Mouse (Mus musculus): Measurements from ENCODE around the gene Grin2b.
A peak's percentile ranks its signal among the peaks of the same experiment; 100 is the strongest.

The Grin2b gene

DNA sequence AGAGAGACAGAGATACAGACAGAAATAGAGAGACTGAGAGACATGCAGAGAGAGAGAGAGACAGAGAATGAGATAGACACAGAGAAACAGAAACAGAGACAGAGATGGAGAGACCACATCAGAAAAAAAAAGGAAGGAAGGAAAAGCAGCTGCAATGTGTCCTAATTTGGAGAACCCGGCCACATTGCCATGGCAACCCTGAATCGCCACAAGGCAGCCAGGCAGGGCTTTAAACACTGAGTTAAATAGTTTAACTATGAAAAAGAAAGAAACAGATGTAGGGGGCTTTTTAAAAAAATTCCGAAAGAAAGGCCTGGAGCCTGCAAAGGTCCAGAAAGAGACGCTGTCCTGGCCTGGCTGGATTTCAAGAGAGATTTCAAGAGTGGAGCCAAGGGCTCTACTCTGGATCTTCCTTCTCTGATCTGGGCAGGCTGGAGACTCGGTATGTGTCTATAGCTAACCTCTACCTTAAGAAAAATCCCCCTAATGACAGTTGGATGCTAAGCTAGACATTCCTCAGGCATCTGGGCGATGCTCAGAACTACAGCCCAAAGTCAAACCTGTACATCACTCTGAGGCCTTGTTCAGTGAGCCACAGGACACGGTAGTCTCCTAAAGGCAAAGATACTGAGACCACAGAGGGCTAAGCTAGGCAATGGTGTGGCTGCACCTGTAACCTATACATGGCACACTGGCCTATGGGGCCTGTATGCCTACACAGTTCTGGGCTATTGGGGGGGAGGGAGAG, 162.8 kb downstream of the Grin2b start:
- DNase-seq (ENCODE audit: low spot score): no peak

DNA sequence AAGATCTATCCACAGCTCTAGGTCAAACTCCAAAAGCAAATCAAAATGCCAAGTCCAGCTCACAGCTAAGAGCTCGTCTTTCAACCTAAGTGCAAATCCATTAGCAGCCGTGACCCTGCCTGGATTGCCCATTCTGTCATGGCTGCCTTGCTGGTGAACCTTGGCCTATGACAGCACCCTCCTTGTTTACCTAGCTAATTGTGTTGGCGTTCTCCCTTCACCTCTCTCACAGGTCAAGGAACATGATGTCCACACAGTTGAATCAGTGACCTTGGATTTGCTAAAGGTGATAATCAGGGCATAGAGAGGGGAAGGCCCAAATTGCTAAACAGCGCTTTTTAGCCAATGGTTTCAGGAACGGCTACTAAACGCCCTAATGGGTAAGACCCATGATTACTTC, 165.2 kb downstream of the Grin2b start:
- no peak for DNase-seq (ENCODE audit: low spot score)

DNA sequence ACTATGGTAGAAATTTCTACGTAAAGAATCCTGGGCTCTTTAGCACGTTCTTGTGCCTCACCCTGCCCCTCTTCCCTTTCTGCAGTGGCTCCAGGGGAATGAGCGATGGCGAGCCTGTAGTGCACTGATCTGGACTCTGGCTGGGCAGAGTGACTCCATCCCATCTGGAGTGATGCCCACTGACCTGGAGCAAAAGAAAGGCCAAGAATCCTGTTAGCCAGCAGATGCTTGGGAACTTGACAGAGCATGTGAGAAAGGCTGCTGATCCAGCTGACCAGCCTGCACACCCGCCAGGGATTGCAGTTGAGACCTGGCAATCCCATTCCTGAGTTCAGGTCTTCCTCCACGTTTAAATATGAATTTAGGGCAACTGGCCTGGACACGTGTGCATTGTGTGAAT, 178.6 kb downstream of the Grin2b start:
- DNase-seq (ENCODE audit: low spot score): no peak

DNA sequence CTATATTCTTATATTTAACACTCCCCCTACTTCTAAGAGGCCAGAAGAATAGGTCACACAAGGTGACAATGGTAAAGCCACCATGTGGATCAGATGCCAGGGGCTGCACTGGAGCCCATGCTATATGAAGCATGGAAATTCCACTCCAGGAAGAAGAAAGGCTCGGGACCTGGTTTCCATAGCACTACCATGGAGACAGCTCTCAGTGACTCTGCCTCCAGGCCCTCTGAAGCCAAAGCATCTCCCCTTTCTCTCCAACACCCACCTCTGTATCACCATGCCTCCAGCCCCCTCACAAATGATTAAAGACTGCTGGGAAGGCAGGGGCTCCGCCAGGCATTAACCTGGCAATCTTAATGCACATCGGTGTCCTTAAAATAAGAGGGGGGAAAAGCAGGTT, 179.4 kb downstream of the Grin2b start:
- no peak for DNase-seq (ENCODE audit: low spot score)

DNA sequence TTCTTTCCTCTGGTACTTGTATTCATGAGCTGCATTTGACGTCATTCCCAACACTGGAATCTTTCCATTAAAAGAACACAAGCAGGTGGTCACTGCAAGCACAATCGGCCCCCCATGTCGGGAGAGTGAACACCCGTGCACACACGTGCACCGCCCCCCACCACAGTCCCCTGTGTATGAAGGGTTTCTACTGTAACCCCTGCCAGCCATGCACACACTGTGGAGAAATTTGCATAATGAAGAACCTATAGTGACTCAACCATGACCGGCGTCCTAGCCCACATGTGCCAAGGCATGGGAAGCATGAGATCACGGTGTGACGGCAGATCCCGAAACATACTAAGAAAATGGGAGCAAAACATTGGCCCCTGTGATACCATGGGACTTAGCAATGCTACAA, 179.9 kb downstream of the Grin2b start:
- no peak for DNase-seq (ENCODE audit: low spot score)

DNA sequence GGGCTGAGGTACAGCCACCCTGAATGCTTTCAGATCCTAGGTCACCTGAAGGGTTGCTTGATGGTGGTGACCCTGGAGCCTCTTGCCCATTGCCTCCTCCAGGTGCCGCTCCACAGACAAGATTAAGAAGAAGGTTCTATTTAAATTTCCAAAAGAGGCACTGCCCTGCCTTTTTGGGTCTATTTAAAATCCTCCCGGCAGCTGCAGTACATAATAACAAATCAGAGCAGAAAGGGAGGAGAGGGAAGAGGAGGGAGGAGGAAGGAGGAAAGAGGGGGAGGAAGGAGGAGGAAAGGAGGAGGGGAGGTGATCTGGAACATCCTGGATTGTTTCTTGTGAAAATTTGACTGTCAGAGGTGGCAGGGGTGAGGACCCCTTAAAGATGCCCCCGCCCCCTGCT, 197.2 kb downstream of the Grin2b start:
- DNase-seq (ENCODE audit: low spot score): no peak

DNA sequence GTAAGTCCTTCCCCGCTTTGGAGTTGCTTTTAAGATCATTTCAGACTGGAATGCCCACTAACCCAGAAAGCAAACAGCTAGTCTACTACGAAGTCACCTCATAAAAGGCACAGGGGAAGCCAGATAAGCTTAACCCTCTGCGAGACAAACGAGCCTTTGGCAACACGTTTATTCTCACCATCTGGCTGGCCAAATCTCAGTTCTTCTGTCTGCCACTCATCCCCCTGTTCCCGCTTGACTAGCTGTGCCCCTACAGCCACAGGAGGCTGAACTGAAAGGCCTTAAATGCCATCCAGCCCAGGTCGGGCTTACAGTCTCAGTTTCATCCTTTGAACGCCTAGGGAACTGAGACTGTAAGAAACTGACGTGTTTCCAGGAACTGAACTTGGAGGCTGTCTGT, 200.8 kb downstream of the Grin2b start:
- no peak for DNase-seq (ENCODE audit: low spot score)

DNA sequence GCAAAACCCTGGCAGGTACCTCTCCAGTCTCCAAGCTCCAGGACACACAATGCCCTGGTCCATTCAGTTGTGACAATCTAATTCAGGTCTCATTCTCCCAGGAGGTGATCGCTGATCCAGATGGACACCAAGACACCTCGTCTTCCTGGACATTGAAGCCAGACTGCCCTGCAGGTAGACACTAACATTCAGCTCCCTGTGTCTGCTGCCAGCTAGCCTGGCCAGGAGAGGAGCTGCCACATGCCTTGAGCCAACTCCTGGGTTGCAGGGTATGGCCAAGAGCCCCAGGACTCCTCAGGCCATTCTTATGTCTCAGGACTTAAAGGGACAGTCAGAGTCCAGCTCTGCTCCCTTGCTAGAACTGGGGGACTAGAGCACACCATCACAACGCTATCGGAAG, 201.8 kb downstream of the Grin2b start:
- no peak for DNase-seq (ENCODE audit: low spot score)

DNA sequence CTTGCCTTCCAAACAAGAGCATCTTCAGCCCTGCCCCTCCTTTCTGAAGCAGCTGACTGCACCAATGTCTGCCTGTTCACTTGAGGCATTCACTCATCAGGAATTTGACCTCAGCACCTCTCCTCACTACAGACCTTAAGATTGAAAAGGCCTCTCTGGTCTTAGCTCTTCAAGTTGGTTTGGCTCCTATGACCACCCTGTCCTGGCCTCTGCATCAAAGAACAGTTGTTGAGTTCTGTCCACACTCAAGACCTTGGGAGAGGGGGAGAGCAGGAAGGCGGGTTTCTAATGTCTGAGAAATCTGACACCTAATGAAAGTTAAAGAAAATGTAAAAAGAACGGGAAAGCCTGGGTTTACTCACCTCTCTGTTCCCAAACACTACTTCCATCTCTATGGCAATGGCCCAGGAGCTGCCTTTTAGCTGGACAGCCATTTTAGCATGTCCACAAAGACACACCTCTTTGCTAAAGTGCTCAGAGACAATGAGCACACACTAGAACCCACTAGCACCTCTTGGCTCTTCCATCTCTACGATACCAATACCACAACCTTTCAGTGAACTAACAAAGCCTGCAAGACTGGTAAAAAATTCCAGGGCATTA, 202.5 kb downstream of the Grin2b start:
- no peak for DNase-seq (ENCODE audit: low spot score)

DNA sequence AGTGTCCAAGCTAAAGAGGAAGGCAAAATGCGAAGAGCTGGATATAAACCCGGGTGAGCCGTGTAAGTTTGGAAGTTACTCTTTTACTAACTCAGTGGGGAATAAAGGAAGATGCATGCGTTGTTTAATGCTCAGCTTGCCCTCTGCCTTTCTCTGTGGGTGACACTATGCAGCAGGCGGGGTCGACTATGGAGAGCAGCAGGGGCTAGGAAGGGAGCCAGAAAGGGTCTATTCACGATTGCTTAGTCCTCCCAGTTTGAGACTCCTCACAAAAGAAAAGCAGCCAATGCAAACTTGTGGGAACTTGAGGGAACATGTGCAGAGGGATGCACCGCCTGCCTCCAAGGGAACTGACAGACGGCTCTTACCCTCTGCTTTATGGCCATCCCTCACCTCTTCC, 211.5 kb downstream of the Grin2b start:
- DNase-seq (ENCODE audit: low spot score): no peak

DNA sequence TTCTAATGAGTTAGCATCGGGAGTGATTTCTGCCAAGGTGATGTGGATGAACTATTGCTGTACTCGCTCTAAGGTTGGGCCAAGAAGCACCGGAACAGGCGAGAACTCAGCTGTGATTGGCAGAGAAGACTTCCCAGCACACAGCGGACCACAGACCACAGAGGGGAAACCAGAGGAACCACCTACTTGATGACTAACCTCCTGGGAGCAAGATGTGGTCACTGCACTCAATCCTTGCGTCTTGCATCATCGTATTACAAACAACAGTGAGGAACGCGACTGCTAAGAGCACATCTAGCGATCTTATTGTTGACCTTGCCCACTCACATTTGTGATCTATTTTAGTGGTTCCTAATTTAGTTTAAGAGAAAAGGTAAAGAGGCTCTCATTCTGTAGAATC, 213.7 kb downstream of the Grin2b start:
- DNase-seq (ENCODE audit: low spot score): no peak

DNA sequence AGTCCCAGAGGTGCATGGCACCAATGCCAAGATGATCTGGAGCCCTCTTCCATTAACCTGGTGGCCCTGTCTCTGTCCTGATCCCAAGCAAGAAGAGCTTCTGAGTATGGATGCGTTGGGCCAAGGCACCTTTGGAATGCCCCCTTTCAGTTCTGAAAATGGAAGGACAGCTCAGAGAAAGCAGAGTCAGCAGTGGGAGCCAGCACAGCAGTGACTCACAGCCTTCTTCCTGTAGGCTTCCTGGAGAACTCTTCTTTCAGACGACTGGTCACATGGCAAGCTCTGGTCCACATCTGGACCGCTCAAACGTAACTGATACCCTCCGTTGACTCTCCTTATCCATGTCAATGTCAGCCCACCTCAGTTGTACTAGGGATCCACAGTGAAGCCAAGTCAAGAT, 221.6 kb downstream of the Grin2b start:
- no peak for DNase-seq (ENCODE audit: low spot score)

DNA sequence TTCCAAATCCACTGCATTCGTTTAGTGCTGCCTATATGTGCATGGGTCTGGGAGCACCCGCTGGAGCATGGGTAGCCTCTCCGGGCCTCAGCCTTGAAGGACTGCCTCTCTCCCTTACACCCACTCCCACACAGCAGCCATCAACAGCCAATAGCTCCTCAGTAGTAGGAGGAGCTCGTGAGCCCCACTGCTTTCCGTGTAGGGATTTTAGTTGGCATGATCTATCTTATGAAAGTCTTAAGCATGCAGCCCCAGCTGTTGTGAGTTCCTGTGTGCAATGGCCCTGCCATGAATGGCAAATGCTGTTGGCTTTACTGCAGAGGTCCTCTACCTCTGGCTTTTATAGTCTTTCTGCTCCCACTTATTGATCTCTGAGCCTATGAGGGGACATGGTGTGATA, 227.8 kb downstream of the Grin2b start:
- no peak for DNase-seq (ENCODE audit: low spot score)

DNA sequence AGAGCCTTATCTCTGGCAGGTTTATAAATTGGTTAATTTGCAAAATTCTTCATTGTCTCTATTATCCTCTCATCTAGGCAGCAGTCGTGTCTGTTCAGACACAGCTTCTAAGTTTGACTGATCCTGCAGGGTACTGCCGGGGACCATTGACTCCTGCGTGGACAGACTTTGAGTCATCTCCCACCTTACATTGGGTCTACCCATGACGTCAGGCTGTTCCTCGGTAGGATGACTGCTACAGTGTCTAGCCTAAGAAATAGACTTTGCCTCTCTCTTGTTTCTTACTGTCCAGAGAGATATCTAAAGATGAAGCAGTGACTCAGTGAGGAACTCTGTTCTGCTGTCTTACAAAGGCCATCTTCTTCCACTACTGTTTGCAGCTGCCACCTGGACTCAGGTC, 229.0 kb downstream of the Grin2b start:
- DNase-seq (ENCODE audit: low spot score): no peak

DNA sequence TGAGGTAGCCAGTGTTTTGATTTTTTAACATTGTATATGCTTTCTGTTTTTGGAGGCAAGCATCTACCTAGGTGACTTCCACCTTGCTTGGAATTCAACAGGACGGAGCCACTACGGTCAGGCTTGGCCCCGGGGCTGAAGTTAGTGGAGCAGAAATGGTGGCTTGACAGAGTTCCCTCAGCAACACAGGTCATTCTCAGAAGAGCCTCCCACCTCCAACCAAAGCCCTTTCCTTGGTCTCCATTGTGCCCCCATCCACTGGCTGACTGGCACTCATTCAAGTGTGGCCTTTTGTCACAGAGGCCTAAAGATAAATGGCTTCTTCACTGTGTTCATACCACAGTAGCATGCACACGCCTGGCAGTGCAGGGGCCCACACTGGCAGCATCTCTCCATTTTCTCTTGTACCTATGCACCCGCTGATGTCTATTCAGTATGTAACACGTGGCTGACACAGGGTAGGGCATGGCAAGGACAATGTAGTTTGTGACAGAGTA, 230.1 kb downstream of the Grin2b start:
- DNase-seq (ENCODE audit: low spot score): no peak

DNA sequence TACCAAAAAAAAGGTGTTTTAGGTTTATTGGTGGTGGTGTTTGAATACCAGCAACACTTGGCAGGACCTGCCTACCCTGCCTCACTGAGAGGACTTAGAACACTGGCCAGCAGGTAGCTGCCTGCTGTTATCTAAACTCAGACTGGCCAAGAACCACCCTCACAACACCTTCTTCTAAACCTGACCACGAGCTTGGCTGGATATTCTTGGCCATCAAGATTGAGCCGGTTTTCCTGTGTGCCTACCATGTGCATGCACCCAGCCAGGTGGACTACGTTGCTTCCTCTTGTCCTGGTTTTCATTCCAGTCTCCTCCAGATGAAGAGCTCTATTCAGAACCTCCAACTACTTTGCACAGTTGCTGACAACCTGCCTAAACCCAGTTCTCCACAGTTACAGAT, 240.4 kb downstream of the Grin2b start:
- no peak for DNase-seq (ENCODE audit: low spot score)

DNA sequence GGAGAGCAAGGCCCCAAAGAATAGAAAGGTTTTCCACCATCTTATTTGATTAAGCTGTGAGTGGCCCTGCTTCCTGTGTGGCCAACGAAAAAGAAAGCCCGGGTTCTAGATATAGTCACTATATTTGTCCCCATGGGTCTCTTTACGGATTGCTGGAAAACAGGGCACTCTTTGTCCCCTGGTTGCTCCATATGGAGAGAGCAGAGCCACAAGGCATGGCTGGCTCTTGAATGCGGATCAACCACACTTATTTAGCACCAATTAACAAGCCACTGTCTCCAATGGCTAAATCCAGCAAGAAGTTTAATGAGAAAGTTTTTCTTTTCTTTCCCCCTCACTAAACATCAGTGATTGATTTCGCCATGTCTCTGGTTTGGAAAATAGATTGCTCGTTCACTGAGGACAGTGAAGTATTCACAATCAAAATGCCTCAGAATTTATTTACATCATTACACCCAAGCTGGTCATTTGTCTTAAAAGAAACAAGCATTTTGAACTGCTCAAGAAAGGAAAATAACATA, 240.9 kb downstream of the Grin2b start:
- no peak for DNase-seq (ENCODE audit: low spot score)

DNA sequence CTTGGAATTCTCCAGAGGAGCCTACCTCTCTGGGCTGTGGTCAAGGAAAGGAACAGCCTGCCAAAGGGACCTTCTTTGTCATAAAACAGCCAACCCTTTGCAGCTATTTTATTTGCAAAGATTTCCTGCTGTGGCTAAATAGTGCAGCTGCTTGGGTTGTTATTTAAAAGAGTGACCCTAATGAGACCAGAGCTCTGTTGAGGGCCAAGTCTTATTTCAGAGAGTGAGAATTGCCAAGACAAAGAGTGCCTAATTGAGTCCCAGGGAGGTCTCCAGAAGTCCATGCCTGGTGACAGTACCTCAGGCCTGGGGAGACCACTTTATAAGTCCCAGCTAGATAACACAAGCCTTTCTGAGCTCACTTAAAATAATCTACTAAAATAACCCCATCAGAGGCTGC, 255.6 kb downstream of the Grin2b start:
- no peak for DNase-seq (ENCODE audit: low spot score)

DNA sequence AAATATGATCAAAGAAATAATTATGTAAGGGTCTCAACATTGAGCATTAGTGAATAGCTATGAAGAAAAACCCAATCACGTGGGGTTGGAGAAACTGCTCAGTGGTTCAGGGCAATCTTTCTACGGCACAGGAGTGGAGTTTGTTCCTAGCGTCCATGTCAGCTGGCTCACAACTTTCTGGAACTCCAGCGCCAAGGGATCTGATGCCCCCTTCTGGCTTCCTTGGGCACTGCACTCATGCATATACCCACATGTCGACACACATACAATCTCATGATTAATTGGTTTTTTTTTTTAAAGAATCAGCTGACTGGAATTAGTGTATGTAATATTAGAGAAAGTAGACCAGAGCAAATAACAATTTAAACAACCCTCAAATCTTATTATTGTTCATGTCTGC, 258.7 kb downstream of the Grin2b start:
- DNase-seq (ENCODE audit: low spot score): no peak

DNA sequence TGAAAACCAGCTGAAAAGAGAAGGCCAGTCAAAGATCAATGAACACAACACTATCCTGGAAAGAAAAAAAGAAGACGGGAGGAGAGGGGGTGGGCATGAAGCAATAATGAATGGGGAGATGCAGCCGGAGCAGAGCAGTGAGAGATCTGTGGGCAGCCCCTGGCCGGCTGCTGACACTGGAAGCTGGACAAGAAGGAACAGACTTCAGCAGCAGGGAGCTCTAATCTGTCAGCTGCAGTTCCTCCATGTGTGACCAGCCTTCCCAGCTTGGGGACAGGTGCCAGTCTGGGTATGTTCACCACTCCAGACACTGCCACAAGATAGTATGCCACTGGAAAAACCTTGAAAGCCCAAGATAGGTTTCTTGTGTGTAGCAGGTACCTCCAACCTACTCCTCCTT, 261.2 kb downstream of the Grin2b start:
- DNase-seq (ENCODE audit: low spot score): no peak

DNA sequence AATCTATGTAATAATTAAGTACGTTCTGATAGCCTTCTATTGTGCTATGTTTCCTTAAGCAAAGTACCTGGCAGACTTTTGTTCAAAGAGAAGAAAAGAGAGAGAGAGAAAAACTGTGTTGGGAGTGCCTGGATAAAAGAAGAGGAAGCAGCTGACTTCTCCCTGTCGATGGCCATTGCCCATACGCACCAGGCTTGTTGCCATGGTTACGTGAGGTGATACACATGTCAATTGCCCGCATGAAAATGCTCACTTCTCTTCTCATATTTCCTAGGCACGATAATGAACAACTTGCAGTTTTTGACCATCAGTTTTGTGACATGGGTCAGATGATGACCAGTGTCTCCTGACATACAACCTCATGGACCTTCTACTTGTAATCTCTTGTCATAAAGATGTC, 262.2 kb downstream of the Grin2b start:
- no peak for DNase-seq (ENCODE audit: low spot score)

DNA sequence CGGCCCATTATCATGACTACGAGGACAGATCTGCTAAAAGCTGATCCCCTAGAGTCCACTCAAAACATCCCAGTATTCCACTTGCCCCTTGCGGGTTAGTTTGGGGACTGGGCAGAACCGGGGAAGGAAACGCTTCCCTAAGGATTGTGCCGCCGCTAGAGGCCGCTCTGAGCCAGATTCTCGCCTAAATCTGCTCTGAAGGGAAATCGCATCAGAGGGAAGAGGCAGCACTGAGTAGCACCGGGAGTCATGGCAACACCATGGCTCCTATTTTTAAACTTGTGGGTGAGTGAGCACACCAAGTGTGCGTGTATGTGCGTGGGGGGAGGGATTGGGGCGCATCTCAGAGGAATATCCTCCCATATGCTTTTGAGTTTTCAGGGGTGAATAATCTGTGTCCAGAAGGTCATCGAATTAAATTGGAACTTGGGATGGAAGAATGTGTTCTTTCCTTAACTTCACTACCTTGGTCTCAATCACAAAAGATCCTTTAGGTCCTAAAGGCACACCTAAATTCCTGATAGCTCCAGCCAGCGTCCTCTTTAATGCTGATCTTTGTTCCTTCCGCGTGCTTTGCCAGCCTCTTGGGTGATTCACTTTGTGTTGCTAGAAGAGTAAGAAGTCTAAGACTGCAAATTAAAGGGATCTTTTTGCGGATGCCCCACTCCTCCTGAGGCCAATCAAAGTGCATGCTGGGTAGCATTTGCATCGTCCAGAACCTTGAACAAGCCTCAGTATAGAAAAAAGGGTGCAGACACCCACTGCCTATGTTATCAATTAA, 265.6 kb downstream of the Grin2b start:
- peak; percentile 76 for DNase-seq (ENCODE audit: low spot score)

DNA sequence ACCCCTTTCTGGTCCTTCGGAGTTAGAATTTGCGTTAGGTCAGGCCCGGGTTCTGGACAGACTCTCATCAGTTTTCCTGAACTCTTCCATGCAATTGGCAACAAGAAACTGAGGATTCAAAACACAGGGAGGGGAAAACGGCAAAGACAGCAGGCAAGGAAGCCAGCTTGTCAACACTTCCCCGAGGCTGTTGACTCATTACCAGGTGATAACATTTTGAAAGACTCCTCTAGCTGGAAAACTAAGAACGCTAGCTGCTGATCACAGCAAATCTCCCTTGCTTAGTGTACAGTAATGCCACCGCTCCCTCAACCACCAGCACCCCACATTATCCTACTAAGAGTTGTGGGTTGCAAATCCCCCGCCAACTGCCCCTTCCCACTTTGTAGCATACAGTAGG, 266.2 kb downstream of the Grin2b start:
- DNase-seq (ENCODE audit: low spot score): no peak

Data from layer of hippocampus, adult 9-10 months (tissue).